Mouse (Mus musculus) left cerebral cortex, adult 6 months (tissue): ENCODE data around the gene Onecut3. TPM values are rescaled to one million over a fixed set of nuclear protein-coding genes. Genes with fewer than 3 reads are reported as not detected.

ENCODE experiments used
- long read RNA-seq, 2 experiments: library from polyadenylated mRNA; unstranded; transcript quantifications; one replicate each; pipeline ENCODE4 v2.0.0; 2019 to 2020
- polyA plus RNA-seq: library from polyadenylated mRNA; unstranded; fragments of <200 nt; fragmentation: Nextera tagmentation; gene quantifications from 2 replicates; pipeline ENCODE4 v1.2.3, GENCODE M21; 2021

The Onecut3 gene
- polyA plus RNA-seq: not detected in 2 replicates
- long read RNA-seq, experiment 1: 0 reads
- long read RNA-seq, experiment 2: 0 reads

GRCm38 (mm10) chr10:80494732-80495131, at the start of gene Onecut3:
Onecut3 (plus strand) TSS chr10:80494835.

GRCm38 (mm10) chr10:80538710-80539394, 44.2 kb downstream of the Onecut3 start, which contains the start of gene Atp8b3:
Atp8b3 (minus strand) TSS chr10:80539124.

GRCm38 (mm10) chr10:80561116-80561944, 66.7 kb downstream of the Onecut3 start, which contains the start of gene Rexo1:
Rexo1 (minus strand) TSS chr10:80561560.

Other genes with a start within 250 kb of the Onecut3 start
- gene Ndufs7, start 245.7 kb upstream of the Onecut3 start, polyA plus RNA-seq: 803 and 960 TPM in 2 replicates
- 42.8 and 50.7 TPM in 2 replicates for gene Gamt, start 233.8 kb upstream of the Onecut3 start, polyA plus RNA-seq
- 3.4 and 7.6 TPM in 2 replicates for gene Dazap1, start 233.3 kb upstream of the Onecut3 start, polyA plus RNA-seq
- gene Rps15, start 202.4 kb upstream of the Onecut3 start, polyA plus RNA-seq: 2,777 and 3,387 TPM in 2 replicates
- gene Apc2, start 198.9 kb upstream of the Onecut3 start, polyA plus RNA-seq: 14.9 and 23.3 TPM in 2 replicates
- gene 2310011J03Rik, start 174.3 kb upstream of the Onecut3 start, polyA plus RNA-seq: 45.3 and 52.5 TPM in 2 replicates
- 3.7 and 4.3 TPM in 2 replicates for gene Pcsk4, start 165.3 kb upstream of the Onecut3 start, polyA plus RNA-seq
- 8.9 and 10.0 TPM in 2 replicates for gene Reep6, start 164.9 kb upstream of the Onecut3 start, polyA plus RNA-seq
- gene Adamtsl5, start 146.4 kb upstream of the Onecut3 start, polyA plus RNA-seq: 4.1 and 6.3 TPM in 2 replicates
- 17.5 and 30.6 TPM in 2 replicates for gene Plk5, start 138.4 kb upstream of the Onecut3 start, polyA plus RNA-seq
- gene Mex3d, start 107.2 kb upstream of the Onecut3 start, polyA plus RNA-seq: 2.4 and 2.6 TPM in 2 replicates
- 40.7 and 66.9 TPM in 2 replicates for gene Mbd3, start 95.3 kb upstream of the Onecut3 start, polyA plus RNA-seq
- gene Uqcr11, start 88.0 kb upstream of the Onecut3 start, polyA plus RNA-seq: 1,219 and 1,315 TPM in 2 replicates
- 3.9 and 15.6 TPM in 2 replicates for gene Tcf3, start 61.2 kb upstream of the Onecut3 start, polyA plus RNA-seq
- 0.04 TPM in 1 of 2 replicates, not detected in the other for gene Atp8b3, start 44.3 kb downstream of the Onecut3 start, polyA plus RNA-seq
- gene Rexo1, start 66.7 kb downstream of the Onecut3 start, polyA plus RNA-seq: 16.6 and 17.7 TPM in 2 replicates
- 10.4 and 18.6 TPM in 2 replicates for gene Klf16, start 82.5 kb downstream of the Onecut3 start, polyA plus RNA-seq
- 73.4 and 155 TPM in 2 replicates for gene Abhd17a, start 95.5 kb downstream of the Onecut3 start, polyA plus RNA-seq
- 85.6 and 95.7 TPM in 2 replicates for gene Scamp4, start 108.0 kb downstream of the Onecut3 start, polyA plus RNA-seq
- 2.4 and 2.9 TPM in 2 replicates for gene Adat3, start 108.0 kb downstream of the Onecut3 start, polyA plus RNA-seq
- gene Gm49322, start 111.2 kb downstream of the Onecut3 start, polyA plus RNA-seq: 0.10 and 0.25 TPM in 2 replicates
- gene Csnk1g2, start 128.0 kb downstream of the Onecut3 start, polyA plus RNA-seq: 27.8 and 30.7 TPM in 2 replicates
- gene Btbd2, start 162.2 kb downstream of the Onecut3 start, polyA plus RNA-seq: 23.3 and 91.7 TPM in 2 replicates
- gene Mknk2, start 183.3 kb downstream of the Onecut3 start, polyA plus RNA-seq: 4.0 and 9.1 TPM in 2 replicates
- 8.4 and 9.9 TPM in 2 replicates for gene Mob3a, start 207.1 kb downstream of the Onecut3 start, polyA plus RNA-seq
- gene Izumo4, start 207.3 kb downstream of the Onecut3 start, polyA plus RNA-seq: 49.5 and 65.0 TPM in 2 replicates
- 44.4 and 48.6 TPM in 2 replicates for gene Ap3d1, start 247.4 kb downstream of the Onecut3 start, polyA plus RNA-seq